Mouse (Mus musculus) limb, embryonic 11.5 days (tissue): Measurements from ENCODE around the gene Hsd3b7. TPM values are rescaled to one million over a fixed set of nuclear protein-coding genes. Genes with fewer than 3 reads are reported as not detected.

Source experiments
- ATAC-seq: fragments of 200-750 bp; cut with Nextera tagmentation; 2 replicates; pipeline ENCODE4 v1.8.0; 2017; ENCODE audit warnings: low read depth; ENCODE audit not compliant: insufficient number of reproducible peaks, low FRiP score, low TSS enrichment
- DNase-seq: peaks from one replicate; pipeline ENCODE4 v3.0.0-alpha.2; 2015; ENCODE audit warnings: low spot score
- H3K27ac ChIP-seq: fragments of 300-500 bp; sonication (generic); replicated peaks from 2 replicates; pipeline ENCODE4 v1.5.1; 2014; ENCODE audit warnings: low read depth, mild to moderate bottlenecking, low read length
- H3K27me3 ChIP-seq: fragments of 300-500 bp; sonication (generic); 2 replicates; pipeline ENCODE4 v1.6.1; 2014; ENCODE audit warnings: mild to moderate bottlenecking, low read length, mixed read lengths; ENCODE audit not compliant: control insufficient read depth, insufficient read depth
- H3K36me3 ChIP-seq: fragments of 300-500 bp; sonication (generic); 2 replicates; pipeline ENCODE4 v1.6.1; 2014; ENCODE audit warnings: mild to moderate bottlenecking, low read length, moderate library complexity, mixed read lengths; ENCODE audit not compliant: control insufficient read depth, insufficient read depth
- H3K4me1 ChIP-seq: fragments of 300-500 bp; sonication (generic); 2 replicates; pipeline ENCODE4 v1.6.1; 2014; ENCODE audit warnings: low read length, mixed read lengths; ENCODE audit not compliant: control insufficient read depth, insufficient read depth
- H3K4me2 ChIP-seq: fragments of 300-500 bp; sonication (generic); 2 replicates; pipeline ENCODE4 v1.6.1; 2014; ENCODE audit warnings: low read depth, mild to moderate bottlenecking, moderate library complexity; ENCODE audit not compliant: severe bottlenecking
- H3K4me3 ChIP-seq: fragments of 300-500 bp; sonication (generic); 2 replicates; pipeline ENCODE4 v1.5.1; 2014; ENCODE audit warnings: low read depth, low read length
- H3K9ac ChIP-seq: fragments of 300-500 bp; sonication (generic); 2 replicates; pipeline ENCODE4 v1.6.1; 2014; ENCODE audit warnings: mild to moderate bottlenecking, low read length
- H3K9me3 ChIP-seq: fragments of 300-500 bp; sonication (generic); 2 replicates; pipeline ENCODE4 v1.6.1; 2016; ENCODE audit warnings: low read length; ENCODE audit not compliant: control insufficient read depth
- WGBS: fragments of 180-500 bp; shearing (Covaris S2); extraction: QIAGEN DNeasy Blood & Tissue Kit; methylation state at CpG from one replicate; pipeline ENCODE4 v1.1.7; 2014; 5-methylcytosine and 5-hydroxymethylcytosine counted together
- polyA plus RNA-seq: library from polyadenylated mRNA; unstranded; fragments of >200 nt; fragmentation: Nextera tagmentation; extraction: Ambion mirVana; gene quantifications from 2 replicates; pipeline ENCODE4 v1.2.1, GENCODE M21; 2014

The Hsd3b7 gene
- polyA plus RNA-seq, 1 experiment from 2014 or later = 8.0 TPM

DNA sequence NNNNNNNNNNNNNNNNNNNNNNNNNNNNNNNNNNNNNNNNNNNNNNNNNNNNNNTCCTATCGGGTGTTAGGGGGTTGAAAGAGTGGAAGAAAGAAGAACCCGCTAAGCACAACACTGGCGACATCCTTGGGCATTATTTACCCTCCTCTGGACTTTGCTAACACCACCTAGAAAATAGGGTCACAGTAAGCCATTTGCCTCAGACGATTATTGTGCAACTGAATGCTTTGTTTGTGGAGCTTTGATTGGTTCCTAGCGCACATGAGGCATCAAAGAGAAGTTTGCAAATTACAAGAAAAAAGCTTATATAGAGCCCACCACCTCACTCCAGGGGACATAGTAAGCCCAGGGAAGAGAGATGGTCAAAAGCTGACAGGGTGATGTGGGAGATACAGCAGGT, 8.4 kb downstream of the Hsd3b7 start:
- H3K9me3 ChIP-seq = no peaks in the 10 kb centered on the region
- H3K4me2 ChIP-seq = no peak overlapping the region
- no peaks in the 10 kb centered on the region for H3K36me3 ChIP-seq
- no peak overlapping the region for H3K9ac ChIP-seq
- no peak overlapping the region for H3K27ac ChIP-seq
- DNase-seq (no peak), ATAC-seq (no peak)
- H3K4me1 ChIP-seq = no peaks in the 10 kb centered on the region
- H3K4me3 ChIP-seq = no peak overlapping the region
- WGBS = 85% methylated on average over 5 of the region's 5 CpGs
- H3K27me3 ChIP-seq = no peaks in the 10 kb centered on the region

GRCm38 (mm10) chr7:127809846-127810245, 9.4 kb downstream of the Hsd3b7 start:
- Histone ChIP-seq H3K9ac (no peak overlapping the region), H3K36me3 (no peaks in the 10 kb centered on the region), H3K9me3 (no peaks in the 10 kb centered on the region), H3K27me3 (no peaks in the 10 kb centered on the region), H3K4me3 (no peak overlapping the region), H3K4me2 (no peak overlapping the region), H3K4me1 (no peaks in the 10 kb centered on the region), H3K27ac (no peak overlapping the region)
- WGBS = 89% methylated on average over 1 of the region's 1 CpGs
- DNase-seq (no peak), ATAC-seq (no peak)

DNA sequence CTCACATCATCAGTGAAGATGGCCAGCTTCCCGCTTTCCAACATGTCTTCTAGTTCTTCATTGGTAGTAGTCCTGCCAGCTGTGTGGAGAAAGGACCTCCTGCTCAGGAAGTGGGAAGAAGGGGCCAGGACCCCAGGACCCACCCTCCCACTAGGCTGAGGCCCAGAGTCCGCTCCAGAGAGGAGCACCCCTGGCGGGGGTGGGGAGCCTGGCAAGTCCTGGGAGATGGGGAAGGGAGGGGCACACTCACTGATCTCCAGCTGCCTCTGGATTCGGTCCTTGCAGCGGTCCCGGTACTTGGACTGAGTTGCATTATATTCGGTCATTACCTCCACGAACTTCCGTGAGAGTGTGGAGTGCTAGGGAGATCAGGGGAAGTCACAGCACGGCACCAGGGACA, 10.2 kb downstream of the Hsd3b7 start:
- Histone ChIP-seq H3K9me3 (no peaks in the 10 kb centered on the region), H3K9ac (no peak overlapping the region), H3K4me3 (no peak overlapping the region), H3K27me3 (no peaks in the 10 kb centered on the region), H3K36me3 (no peaks in the 10 kb centered on the region), H3K27ac (no peak overlapping the region), H3K4me1 (no peaks in the 10 kb centered on the region), H3K4me2 (no peak overlapping the region)
- DNase-seq (no peak), ATAC-seq (no peak)
- WGBS = 76% methylated on average over 10 of the region's 10 CpGs

DNA sequence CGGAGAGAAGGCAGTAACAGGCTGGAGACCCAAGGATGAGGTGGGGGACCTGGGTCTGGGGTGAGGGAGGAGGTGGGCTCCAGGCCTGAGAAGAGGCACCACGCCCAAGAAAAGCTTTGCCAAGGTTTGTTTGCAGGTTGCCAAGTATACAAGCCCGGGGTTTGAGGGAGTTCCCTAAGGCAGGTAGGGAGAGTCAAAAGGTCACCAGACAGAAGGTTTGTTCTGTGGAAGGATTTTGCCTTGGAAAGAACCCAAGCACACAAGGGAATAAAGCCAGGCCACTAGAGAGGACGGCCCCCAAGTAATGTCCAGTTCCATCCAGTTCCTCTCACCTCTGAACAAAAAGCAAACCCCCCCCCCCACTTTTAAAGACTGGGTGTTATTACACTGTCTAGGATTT, 10.8 kb downstream of the Hsd3b7 start:
- ATAC-seq (no peak), DNase-seq (no peak)
- no peaks in the 10 kb centered on the region for H3K36me3 ChIP-seq
- no peak overlapping the region for H3K27ac ChIP-seq
- no peaks in the 10 kb centered on the region for H3K27me3 ChIP-seq
- H3K9ac ChIP-seq = no peak overlapping the region
- H3K4me2 ChIP-seq = no peak overlapping the region
- no peak overlapping the region for H3K4me3 ChIP-seq
- H3K9me3 ChIP-seq = no peaks in the 10 kb centered on the region
- H3K4me1 ChIP-seq = no peaks in the 10 kb centered on the region
- 76% methylated on average over 4 of the region's 4 CpGs for WGBS

GRCm38 (mm10) chr7:127812292-127812691, 11.9 kb downstream of the Hsd3b7 start:
- Histone ChIP-seq H3K9me3 (no peaks in the 10 kb centered on the region), H3K4me3 (no peak overlapping the region), H3K27me3 (no peaks in the 10 kb centered on the region), H3K4me2 (no peak overlapping the region), H3K4me1 (no peaks in the 10 kb centered on the region), H3K9ac (no peak overlapping the region), H3K36me3 (no peaks in the 10 kb centered on the region), H3K27ac (no peak overlapping the region)
- WGBS = 82% methylated on average over 3 of the region's 3 CpGs
- ATAC-seq = no peak
- no peak for DNase-seq

DNA sequence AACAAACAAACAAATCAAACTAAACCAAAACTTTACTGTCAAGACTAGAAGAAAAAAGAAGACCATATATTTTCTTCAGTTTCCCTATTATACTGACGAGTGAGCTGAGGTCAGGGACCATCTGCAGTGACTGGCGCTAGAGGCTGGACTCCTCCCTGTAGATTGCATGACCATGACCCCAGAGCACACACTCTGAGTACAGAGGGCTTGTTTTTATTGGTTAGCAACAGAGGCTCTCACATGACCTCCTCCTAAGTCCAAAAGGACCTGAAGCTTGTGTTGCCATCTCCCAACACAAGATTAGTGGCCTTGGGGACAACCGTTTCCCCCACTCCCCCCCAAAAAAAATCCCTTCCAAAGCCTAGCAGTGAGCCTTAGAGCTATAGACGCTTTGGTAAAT, 13.4 kb downstream of the Hsd3b7 start:
- Histone ChIP-seq H3K9ac (no peak overlapping the region), H3K9me3 (no peaks in the 10 kb centered on the region), H3K4me3 (no peak overlapping the region), H3K27me3 (no peaks in the 10 kb centered on the region), H3K4me1 (no peaks in the 10 kb centered on the region), H3K27ac (no peak overlapping the region), H3K4me2 (no peak overlapping the region), H3K36me3 (no peaks in the 10 kb centered on the region)
- ATAC-seq = no peak
- WGBS = 81% methylated on average over 4 of the region's 4 CpGs
- DNase-seq = no peak

- Histone ChIP-seq H3K4me2 (no peak overlapping the region), H3K9ac (no peak overlapping the region), H3K27me3 (no peaks in the 10 kb centered on the region), H3K27ac (no peak overlapping the region), H3K4me1 (no peaks in the 10 kb centered on the region), H3K36me3 (no peaks in the 10 kb centered on the region), H3K9me3 (no peaks in the 10 kb centered on the region), H3K4me3 (no peak overlapping the region)
- ATAC-seq = no peak
- 85% methylated on average over 19 of the region's 19 CpGs for WGBS
- no peak for DNase-seq
Observed at GRCm38 (mm10) chr7:127814241-127814921, 14.0 kb downstream of the Hsd3b7 start.

DNA sequence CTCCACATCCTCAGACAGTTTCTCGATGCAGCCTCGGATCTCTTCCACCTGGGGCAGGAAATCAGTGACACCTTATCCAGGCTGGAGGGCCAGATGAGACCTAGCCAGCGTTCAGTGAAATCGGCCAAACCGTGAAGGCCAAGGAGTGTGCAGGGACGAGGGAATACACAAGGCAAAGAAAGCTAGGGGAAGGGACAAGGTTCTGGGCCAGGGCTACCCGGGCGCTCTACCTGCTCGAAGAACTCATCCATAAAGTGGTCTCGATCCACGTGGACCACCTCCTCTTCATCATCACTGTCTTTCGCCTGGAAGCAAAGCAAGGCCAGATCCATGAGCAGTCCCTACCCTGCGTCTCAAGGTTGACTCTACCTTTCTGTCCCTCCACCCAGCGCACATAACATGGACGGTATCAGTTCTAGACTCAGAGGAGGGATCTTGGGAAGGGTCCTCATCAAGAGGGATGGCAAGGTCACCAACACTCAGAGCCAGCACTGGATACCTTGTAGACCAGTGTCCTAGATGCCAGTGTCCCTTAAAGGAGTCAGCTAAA, 14.8 kb downstream of the Hsd3b7 start:
- 84% methylated on average over 15 of the region's 15 CpGs for WGBS
- DNase-seq (no peak), ATAC-seq (no peak)
- no peaks in the 10 kb centered on the region for H3K36me3 ChIP-seq
- no peak overlapping the region for H3K9ac ChIP-seq
- no peak overlapping the region for H3K4me3 ChIP-seq
- H3K4me2 ChIP-seq = no peak overlapping the region
- no peak overlapping the region for H3K27ac ChIP-seq
- H3K27me3 ChIP-seq = no peaks in the 10 kb centered on the region
- H3K4me1 ChIP-seq = no peaks in the 10 kb centered on the region
- H3K9me3 ChIP-seq = no peaks in the 10 kb centered on the region
